Mouse (Mus musculus) c-Kit-negative CD71-positive TER-119-positive erythroid progenitor cells, embryonic 14.5 days (primary cell): ENCODE measurements around the gene Gas2l1.

Source experiments
- DNase-seq: peaks from one replicate; pipeline ENCODE4 v3.0.0-alpha.2; 2013; ENCODE audit warnings: low read depth, low spot score

Gene Gas2l1

DNA sequence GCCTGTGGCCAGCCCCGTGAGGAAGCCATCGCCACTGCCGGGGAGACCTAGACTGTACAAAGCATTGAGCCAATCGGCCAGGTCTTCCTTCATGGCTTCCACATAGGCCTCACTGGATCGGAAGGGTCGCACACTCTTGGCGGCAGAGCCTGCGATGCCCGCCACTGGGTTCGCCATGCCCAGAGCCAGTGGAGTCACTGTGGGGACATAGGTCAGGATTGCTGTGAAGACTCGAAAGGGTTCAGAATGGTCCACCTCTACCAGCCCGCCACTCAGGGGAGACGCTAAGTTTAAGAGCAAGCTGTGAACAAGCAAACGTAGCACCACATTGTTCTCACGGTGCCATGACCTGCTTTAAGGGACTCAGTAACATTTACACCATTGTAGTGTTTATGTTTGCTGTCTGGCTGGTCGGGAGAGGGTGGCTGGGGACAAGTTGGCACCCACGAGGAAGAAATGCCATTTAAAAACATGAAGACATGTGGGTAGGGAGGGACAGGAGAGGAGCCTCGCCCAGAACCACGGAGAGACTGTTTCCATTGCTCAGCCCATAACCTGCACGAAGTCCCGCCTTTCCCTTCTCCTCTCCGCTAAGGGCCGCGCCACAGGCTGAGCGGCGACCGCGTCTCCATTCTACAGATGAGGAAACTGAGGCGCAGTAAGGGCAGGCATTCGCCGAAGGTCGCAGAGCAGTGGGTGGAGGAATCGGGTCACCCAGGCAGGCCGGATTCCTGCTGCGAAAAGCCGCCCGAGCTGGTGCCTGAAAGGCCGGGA is 658 bp downstream of the Gas2l1 start:
- no peak for DNase-seq

DNA sequence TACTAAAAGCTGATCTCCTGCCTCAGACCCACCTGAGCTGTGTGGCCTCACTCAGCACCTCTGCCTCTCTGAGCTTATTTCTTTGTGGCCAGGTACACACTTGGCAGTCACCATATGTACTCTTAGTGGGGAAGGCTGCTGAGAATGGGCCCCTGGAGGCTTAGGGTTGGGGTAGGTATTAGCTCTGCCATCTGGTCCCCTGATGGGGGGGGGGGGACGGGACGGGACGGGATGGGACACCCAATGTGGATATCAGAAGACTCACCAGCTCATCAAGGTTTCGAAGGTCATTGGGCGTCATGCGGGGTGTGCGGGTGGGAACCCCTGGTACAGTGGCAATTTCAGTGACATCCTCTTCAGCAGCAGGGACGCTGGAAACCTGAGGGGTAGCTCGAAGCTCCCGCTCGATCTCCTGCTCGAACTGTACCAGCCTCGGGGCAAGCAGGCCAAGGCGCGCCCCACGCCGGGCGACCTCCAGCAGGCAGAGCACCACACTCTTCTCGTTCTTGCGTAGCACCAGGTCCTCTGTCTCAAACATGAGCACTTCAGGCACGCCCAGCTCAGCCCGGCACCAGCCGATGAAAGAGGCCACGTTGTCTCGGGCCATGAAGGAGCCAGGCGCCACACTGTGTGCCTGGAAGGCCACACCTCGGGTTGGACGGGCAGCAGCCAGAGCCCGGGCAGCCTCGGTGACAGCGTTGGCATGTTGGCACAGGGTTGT is 1.4 kb downstream of the Gas2l1 start:
- DNase-seq = no peak

DNA sequence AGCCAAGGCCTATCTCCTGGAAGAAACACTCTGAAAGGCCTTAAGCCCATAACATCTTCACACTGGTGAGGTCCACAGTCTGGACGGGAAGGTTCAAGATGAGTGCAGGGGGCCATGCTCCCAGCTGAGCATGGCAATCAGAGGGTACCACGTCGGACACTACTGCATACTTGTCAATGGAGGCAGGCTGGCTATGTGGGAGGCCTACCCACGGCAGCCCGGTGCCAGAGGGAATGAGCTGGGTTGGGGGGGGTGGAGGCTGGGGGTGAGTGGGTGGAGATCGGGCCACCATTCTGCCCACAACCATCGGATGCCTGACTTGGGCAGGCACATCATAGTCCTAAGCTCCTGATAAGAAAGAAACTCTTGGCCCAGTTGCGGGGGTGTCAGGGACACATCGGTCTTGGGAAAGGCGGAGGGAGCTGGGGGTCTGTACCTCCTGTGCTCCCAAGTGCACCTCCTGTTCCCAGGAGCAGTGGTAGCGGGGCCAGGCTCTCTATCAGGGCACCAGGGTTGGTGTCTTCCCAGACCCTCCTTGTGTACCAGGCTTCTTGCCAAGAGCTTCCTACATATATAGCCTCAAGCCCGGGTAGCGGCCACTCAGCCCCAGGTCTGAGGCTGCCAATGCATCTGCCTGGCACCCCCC is 2.1 kb downstream of the Gas2l1 start:
- DNase-seq = no peak

DNA sequence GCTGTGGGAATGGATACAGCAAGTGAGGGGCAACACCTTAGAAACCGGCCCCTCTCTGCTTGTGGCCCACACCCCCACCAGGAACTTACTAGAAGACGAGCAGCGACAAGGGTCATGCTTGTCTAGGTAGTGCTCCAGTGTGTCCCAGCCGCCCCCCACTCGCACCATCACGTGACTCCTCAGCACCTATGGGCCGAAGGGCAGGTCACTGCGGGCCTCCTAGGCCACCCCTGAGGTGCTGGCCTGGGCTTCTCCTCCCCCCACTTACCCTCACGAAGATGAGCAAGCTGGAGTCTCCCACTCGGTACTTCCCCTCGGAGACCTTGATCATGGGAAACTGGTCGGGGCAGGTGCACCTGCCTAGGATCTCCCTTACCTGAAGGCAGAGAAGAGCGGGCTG is 2.8 kb downstream of the Gas2l1 start:
- DNase-seq = no peak

DNA sequence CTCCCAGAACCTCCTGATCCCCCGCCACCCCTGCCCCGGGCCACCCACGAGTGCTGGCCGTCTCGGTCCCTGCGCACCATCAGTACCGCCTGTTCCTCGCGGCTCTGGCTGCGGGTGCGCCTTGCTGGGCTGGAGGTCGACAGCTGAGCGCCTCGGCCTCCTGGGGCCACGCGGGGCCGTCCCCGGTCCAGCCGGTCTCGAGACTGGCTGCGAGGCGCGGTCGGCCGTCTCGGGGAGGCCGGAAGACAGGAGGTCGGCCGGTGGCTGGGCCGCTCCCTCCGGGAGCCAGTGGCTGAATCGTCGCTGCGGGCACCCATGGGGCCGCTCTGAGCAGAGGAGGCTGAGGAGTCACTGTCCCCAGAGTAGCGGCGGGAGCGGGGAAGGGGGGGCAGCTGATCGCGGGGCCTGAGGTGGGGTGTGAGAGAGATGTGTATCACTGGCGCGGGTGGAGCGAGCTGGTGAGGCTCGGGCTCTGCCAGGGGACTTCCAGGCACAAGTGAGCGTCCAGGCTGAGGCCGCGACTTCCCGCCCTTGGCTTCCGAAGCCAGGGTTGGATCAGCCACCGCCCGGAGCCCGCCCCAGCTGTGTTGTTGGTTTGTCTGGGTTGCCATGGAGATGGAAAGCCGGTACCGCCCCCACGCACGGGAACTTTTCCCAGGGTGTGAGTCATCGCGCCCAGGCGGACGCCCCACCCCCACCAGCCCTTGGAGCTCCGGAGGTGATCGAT is 3.6 kb downstream of the Gas2l1 start:
- peak; percentile 51 for DNase-seq

DNA sequence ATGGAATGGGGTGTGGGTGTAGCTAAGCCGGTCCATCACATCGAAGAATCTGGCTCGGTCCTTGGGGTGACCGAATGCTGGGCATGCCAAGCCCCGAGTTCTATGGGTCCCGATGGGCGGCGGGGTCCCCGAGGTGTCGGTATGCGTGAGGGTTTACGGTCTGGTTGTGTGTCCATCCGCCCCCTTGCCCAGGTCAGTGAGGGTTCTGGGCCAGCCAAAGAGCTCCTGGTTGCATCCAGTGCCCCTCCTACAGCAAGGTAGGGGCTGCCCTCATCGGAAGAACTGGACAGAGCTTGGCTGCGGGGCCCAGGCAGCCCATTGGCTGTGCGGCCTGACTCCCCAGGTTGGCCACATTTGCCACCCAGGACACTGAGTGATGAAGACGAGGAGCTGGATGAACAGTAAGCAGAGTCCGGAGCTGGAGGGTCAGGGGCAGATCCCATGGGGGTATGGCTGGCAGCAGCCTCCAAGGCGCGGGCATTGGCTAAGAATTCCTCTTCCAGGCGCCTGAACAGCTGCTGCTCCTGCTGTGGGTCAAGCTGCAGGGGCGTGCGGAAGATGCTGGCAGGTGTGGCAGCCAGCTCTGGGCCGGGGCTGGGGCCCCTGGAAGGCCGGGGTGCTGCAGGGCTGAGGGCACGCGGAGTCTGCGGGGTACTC is 4.2 kb downstream of the Gas2l1 start:
- DNase-seq = no peak

DNA sequence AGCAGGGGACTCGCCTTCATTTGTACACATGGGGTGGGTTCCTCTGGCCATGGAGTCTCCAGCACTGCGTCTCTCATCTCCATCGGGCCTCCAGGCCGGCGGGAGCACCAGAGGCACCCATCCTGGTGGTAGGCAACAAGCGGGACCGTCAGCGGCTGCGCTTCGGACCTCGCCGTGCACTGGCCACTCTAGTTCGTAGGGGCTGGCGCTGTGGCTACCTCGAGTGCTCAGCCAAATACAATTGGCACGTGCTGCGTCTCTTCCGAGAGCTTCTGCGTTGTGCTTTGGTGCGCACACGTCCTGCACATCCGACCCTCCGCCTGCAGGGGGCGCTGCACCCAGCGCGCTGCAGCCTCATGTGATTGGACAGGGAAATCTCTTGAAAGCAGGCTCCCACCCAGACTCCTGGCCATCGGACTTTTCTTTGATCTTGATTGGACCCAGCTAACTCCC is 5.4 kb downstream of the Gas2l1 start:
- DNase-seq = no peak

DNA sequence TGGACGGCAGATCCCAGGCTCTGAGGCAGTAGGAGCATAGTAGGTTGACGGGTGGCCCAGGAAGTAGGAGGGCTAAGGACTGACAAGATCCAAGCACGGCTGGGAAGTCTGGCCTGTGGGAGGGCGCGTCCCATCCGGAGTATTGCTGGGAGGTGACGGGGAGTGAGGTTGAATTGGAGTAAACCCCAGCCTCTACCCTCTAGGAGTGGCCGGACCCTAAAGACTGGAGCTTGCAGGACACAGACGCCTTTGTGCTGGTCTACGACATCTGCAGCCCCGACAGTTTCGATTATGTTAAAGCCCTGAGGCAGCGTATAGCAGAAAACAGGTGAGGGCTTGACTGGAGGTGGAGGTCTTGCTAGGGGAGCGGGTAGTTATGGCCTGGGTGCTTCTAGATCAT is 5.9 kb downstream of the Gas2l1 start:
- DNase-seq = no peak

DNA sequence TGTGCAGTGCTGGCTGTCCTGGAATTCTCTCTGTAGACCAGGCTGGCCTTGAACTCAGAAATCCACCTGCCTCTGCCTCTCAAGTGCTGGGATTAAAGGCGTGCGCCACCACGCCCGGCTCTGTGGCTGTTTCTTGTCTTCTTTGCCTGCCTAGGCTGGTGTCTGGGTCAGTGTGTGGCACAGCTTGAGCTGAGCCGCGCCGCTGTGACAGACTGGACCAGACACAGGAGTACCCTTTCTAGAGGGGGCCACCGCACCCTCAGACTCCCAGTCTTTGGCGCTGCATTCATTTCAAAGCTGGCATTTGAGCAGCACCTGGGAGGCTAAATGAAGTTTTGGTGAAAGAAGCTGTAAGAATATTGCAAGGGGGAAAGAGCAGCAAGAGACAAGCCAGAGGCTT is 6.3 kb downstream of the Gas2l1 start:
- no peak for DNase-seq

DNA sequence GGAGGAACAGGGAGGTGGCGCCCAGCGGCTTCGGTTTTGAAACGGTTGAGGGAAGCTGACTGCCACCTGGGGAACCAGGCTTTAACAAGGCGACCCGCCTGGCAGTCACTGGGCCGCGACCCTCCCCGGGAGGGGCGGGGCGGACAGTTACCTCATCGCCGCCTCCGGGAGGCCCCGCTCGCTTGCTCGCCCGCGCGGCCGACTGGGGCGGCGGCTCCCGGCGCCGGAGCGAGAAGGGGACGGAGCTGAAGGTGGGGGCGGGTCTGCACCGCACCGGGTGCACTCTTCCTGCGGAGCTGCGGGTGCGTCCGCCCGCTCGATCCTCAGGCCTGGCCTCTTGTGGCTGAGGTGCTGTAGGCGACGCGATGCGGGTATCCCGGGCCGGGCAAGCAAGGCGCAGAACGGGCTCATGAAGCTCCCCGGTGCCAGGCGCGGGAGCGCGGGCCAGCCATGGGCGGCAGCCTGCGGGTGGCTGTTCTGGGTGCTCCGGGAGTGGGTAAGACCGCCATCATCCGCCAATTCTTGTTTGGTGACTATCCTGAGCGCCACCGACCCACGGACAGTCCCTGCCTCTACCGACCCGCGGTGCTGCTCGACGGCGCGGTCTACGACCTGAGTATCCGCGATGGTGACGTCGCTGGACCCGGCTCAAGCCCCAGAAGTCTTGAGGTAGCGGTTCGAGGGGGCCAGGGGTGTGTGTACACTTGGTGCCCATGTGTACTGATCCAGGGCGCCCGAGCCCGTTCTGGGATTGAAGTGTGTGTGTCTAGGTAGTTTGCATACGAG is 7.1 kb downstream of the Gas2l1 start, which contains the start of gene Rasl10a:
Gene Rasl10a (plus strand): TSS at position 273 of the 786 bp plus-strand sequence.
- DNase-seq = no peak

DNA sequence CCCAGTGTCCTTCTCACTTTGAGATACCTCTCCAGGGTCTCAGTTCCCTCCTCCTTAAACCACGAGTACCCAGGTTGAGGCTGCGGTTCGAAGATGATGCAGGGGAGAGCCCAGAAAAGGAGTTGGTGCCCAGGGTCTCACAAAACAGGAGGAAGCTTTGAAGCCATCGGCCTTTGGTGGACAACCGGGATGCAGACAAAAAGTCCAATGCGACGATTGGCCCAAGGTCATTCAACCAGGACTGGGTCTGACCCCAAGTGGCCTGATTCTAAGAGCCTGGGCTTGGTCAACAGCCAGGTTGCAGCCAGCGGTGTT is 7.6 kb downstream of the Gas2l1 start:
- DNase-seq = no peak

DNA sequence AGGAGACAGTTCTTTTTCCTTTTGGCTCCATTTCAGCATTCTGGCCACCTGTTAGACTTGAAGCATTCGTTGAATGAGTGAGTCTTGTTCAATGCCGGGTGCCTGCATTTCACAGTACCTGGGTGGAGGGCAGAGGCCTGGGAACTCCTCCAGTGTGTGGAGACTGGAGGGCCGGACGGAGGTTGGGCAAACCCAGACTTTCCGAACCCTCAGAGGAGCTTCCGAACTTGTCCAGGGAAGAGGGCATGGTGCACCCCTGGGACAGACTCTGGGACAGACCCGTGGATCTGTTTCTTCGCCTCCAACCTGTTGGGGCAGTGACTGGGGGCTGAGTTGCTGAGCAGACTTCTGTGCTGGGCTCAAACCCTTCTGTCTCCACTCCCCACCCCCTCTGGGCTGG is 8.1 kb downstream of the Gas2l1 start:
- DNase-seq = no peak

DNA sequence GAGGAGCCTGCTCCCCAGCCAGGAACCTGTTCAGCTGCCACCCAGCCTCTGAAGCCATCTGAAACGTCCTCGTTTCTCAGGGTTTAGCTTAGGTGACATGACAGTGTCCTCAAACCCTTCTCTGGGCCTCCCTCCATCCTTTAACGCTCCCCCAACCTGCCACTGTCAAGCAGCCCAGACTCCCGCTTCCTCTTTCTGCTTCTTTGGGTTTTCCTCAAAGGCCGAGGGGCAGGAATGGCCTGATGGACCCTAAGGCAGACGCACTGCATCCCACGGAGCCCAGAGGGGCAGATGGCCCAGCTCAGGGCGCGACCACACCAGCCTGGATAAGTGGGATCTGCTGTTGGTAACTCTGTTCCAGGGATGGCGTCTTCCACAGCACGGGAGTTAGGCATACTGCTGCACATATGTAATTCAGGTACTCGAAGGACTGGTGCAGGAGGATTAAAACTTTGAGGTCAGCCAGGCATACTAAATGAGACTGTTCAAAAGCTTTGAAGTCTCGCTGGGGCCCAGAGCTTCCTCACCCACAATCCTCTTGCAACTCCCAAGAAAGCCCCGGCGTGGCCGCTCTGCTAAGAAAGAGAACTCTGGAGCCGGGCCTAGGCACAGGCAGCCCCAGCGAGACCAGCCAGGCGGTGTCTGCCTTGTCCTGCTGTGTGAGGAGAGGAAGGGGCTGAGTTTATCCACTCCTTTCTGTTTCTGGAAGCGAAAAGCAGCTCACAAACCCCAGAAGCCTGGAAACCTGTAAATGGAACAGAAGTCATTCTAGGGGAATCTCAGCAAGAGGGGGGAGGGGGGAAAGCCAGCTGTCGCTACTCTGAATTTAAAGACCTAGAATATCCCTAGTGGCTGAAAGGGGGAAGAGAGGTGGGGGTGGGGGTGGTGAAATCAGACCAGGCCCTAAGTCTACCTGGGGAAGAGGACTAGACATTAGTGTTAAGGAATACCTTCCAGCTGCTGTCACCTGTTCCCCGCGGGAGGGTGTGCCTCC is 8.9 kb downstream of the Gas2l1 start:
- no peak for DNase-seq

DNA sequence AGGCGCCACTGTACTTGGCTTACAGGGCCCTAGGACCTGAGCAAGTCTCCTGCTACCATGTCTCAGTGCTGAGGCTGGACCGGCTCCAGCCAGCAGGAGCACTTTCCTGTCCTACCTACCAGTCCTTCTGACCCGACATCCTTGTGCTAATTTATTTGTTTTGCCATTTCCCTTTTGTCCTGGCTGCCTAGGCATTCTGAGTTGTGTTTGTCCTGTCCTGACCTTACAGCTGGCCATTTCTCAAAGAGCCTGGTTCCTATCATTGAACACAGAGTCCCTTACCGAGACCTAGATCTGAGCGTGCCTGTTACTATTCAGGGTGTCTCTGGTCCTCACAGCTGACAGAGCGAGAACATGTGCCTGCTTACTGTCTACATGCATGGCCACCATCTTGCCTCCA is 10.3 kb downstream of the Gas2l1 start:
- no peak for DNase-seq

DNA sequence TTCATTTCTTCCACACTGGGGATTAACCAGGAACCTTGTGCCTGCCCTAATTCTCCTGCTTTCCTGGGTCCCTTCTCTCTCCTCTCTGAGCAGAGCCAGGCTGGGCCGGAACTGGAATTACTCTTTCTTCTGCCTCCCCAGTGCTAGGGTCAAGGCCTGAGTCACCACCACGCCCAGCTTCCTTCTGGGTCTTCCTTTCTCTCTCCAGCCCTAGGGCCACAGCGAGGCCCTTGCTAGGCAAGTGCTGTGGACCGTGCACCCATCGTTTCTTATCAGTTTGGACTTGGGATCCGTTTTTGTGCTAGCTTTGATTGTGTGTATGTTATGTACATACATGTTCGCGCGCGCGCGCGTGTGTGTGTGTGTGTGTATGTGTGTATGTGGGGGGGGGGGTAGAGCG is 11.0 kb downstream of the Gas2l1 start:
- no peak for DNase-seq

DNA sequence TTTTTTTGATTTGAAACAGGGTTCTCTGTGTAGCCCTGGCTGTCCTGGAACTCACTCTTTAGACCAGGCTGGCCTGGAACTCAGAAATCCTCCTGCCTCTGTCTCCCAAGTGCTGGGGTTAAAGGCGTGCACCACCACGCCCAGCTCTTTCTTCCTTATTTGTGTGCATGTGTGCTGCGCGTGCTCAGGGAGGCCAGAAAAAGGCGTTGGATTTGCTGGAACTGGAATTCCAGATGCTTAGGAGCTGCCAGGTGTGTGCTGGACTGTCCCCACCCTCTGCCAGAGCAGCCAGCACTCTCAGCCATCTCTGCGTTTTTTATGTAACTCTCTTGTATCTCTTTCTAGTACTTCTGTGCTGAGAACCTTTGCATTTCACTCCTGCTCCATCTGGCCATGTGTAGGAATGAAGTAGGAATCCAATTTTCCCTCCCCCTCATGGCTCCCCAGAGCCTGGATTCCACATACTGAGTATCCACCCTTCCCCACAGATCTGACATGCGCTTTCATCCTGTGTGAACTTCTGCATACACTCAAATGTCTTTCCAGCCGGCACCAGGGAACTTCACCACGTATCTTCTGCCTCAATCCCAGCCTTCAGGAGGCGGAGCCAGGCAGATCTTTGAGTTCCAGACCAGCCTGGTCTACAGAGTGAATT is 12.8 kb downstream of the Gas2l1 start:
- DNase-seq = no peak

DNA sequence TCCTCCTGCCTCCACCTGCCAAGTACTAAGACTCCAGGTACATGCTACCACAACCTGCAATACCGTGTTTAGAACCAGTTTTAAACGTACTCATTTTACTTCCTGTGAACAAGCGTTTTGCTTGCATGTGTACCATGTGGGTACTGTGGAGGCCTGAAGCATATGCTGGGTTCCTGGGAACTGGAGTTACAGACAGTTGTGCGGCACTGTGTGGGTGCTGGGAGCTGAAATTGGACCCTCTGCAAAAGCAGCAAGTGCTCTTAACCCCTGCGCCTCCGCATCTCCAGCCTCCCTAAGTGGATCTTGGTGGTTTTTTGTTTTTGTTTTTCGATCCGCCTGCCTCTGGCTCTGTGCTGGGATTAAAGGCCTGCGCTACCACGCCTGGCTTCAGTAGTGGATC is 13.5 kb downstream of the Gas2l1 start:
- DNase-seq = no peak

DNA sequence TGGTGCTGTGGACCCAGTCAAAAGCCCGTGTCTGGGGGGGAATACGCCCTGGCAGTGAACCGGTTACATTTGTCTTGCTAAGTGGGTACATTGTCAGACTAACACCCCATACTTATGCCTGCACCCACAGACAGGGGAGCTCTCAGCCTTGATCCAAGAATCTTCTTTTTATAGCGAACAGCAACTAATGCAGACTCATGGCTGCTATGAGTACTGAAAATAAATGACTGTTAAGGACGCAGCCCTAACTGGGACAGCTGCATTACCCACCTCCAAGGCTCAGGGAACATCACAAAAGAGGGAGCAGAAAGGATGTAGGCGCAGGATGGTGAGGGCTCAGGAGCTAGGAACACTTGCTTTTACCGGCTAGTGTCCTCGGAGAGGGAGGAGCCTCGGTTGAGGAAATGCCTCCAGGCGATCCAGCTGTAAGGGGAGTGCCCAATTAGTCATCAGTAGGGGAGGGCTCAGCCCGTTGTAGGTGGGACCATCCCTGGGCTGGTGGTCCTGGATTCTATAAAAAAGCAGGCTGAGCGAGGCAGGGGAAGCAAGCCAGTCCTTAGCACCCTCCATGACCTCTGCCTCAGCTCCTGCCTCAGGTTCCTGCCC is 18.7 kb downstream of the Gas2l1 start:
- no peak for DNase-seq
